Mouse (Mus musculus) liver, postnatal 0 days (tissue): Measurements from ENCODE around the gene Ikzf2. TPM values are rescaled to one million over a fixed set of nuclear protein-coding genes. Genes with fewer than 3 reads are reported as not detected.

Source experiments
- ATAC-seq: fragments of 200-750 bp; cut with Nextera tagmentation; 2 replicates; pipeline ENCODE4 v1.8.0; 2017; ENCODE audit warnings: mild to moderate bottlenecking, moderate library complexity
- DNase-seq: peaks from one replicate; pipeline ENCODE4 v3.0.0-alpha.2; 2016
- H3K27ac ChIP-seq: fragments of 300-500 bp; sonication (generic); 2 replicates; pipeline ENCODE4 v1.5.1; 2014; ENCODE audit warnings: antibody characterized with exemption, moderate library complexity, mild to moderate bottlenecking, low read depth
- H3K27me3 ChIP-seq: fragments of 300-500 bp; sonication (generic); 2 replicates; pipeline ENCODE4 v1.6.1; 2014; ENCODE audit warnings: low read length, control low read depth, mixed read lengths; ENCODE audit not compliant: insufficient read depth
- H3K36me3 ChIP-seq: fragments of 300-500 bp; sonication (generic); replicated peaks from 2 replicates; pipeline ENCODE4 v1.6.1; 2014; ENCODE audit warnings: mild to moderate bottlenecking, control low read depth, low read length, moderate library complexity, mixed read lengths; ENCODE audit not compliant: insufficient read depth
- H3K4me1 ChIP-seq: fragments of 300-500 bp; sonication (generic); 2 replicates; pipeline ENCODE4 v1.6.1; 2014; ENCODE audit warnings: antibody characterized with exemption, mild to moderate bottlenecking, control low read depth; ENCODE audit not compliant: insufficient read depth
- H3K4me2 ChIP-seq: fragments of 300-500 bp; sonication (generic); 2 replicates; pipeline ENCODE4 v1.6.1; 2014; ENCODE audit warnings: low read depth, mild to moderate bottlenecking, low read length, moderate library complexity, mixed read lengths
- H3K4me3 ChIP-seq: fragments of 300-500 bp; sonication (generic); 2 replicates; pipeline ENCODE4 v1.5.1; 2014; ENCODE audit warnings: low read depth, low read length
- H3K9ac ChIP-seq: fragments of 300-500 bp; sonication (generic); replicated peaks from 2 replicates; pipeline ENCODE4 v1.6.1; 2014; ENCODE audit warnings: mild to moderate bottlenecking, moderate library complexity
- H3K9me3 ChIP-seq: fragments of 300-500 bp; sonication (generic); 2 replicates; pipeline ENCODE4 v1.6.1; 2016; ENCODE audit warnings: mild to moderate bottlenecking, control low read depth, low read length, mixed read lengths
- CTCF ChIP-seq: sonication (generic); IDR thresholded peaks from 2 replicates; pipeline ENCODE4 v1.5.1; 2016; ENCODE audit warnings: antibody characterized with exemption, low read depth
- EP300 ChIP-seq: IDR thresholded peaks from 2 replicates; pipeline ENCODE4 v1.6.1; 2016; ENCODE audit warnings: antibody characterized with exemption, low read depth, mild to moderate bottlenecking
- WGBS: fragments of 180-500 bp; shearing (Covaris S2); extraction: QIAGEN DNeasy Blood & Tissue Kit; methylation state at CpG from one replicate; pipeline ENCODE4 v1.1.7; 2014; ENCODE audit not compliant: insufficient replicate concordance; 5-methylcytosine and 5-hydroxymethylcytosine counted together
- polyA plus RNA-seq: library from polyadenylated mRNA; unstranded; fragments of >200 nt; fragmentation: Nextera tagmentation; extraction: Ambion mirVana; gene quantifications from 2 replicates; pipeline ENCODE4 v1.2.1, GENCODE M21; 2015

Gene Ikzf2
- polyA plus RNA-seq, 1 experiment from 2014 or later, result 0.33 TPM

- no peak overlapping the region for H3K4me3 ChIP-seq
- no peak overlapping the region for H3K9ac ChIP-seq
- H3K36me3 ChIP-seq, result no peaks in the 10 kb centered on the region
- DNase-seq (no peak), ATAC-seq (no peak)
- no peaks in the 10 kb centered on the region for H3K27me3 ChIP-seq
- WGBS, result 80% methylated on average over 5 of the region's 5 CpGs
- H3K4me1 ChIP-seq, result peaks cover 5% of the 10 kb centered on the region; the same call in 1 of the 2 replicates
- no peak for TF ChIP-seq EP300
- no peak for TF ChIP-seq CTCF
- H3K27ac ChIP-seq, result no peak overlapping the region
- no peak overlapping the region for H3K4me2 ChIP-seq
- H3K9me3 ChIP-seq, result no peaks in the 10 kb centered on the region
These were observed 131.4 kb downstream of the Ikzf2 start for GRCm38 (mm10) chr1:69555636-69556151.

- ATAC-seq (no peak), DNase-seq (no peak)
- no peaks in the 10 kb centered on the region for H3K36me3 ChIP-seq
- no peak overlapping the region for H3K27ac ChIP-seq
- H3K4me1 ChIP-seq, result peaks cover 7% of the 10 kb centered on the region; the same call in 1 of the 2 replicates
- no peak overlapping the region for H3K4me2 ChIP-seq
- H3K9me3 ChIP-seq, result no peaks in the 10 kb centered on the region
- H3K9ac ChIP-seq, result no peak overlapping the region
- TF ChIP-seq CTCF, result no peak
- TF ChIP-seq EP300, result no peak
- WGBS, result 74% methylated on average over 4 of the region's 4 CpGs
- no peak overlapping the region for H3K4me3 ChIP-seq
- no peaks in the 10 kb centered on the region for H3K27me3 ChIP-seq
These were observed 137.1 kb downstream of the Ikzf2 start for GRCm38 (mm10) chr1:69549987-69550386.

DNA sequence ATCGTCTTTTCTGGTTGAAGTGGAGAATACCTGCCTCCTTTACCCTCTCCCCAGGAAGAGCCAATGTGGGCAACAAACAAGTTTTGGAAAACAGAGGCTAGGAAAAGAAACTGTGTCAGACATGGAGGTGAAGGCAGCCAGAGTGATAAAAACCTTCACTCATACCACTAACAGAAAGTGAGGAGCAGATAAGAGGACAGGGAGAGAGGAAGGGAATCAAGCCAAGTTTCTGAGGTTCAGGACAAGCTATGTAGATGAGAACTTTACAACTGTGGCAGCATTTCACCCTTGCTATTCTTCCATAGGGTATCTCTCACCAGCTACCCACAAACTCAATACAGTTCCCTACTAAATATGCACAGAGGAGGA, 141.2 kb downstream of the Ikzf2 start:
- ATAC-seq (peak; percentile 47; the same call in 1 of the 2 replicates), DNase-seq (no peak)
- Histone ChIP-seq H3K4me1 (peaks cover 15% of the 10 kb centered on the region), H3K9me3 (no peaks in the 10 kb centered on the region), H3K4me3 (no peak overlapping the region), H3K4me2 (peak overlapping the region; percentile 7), H3K36me3 (no peaks in the 10 kb centered on the region), H3K27me3 (no peaks in the 10 kb centered on the region), H3K9ac (no peak overlapping the region), H3K27ac (no peak overlapping the region)
- WGBS, result 74% methylated on average over 1 of the region's 1 CpGs
- TF ChIP-seq EP300 (peak; percentile 52; the same call in 1 of the 2 replicates), CTCF (no peak)

- H3K4me3 ChIP-seq, result no peak overlapping the region
- 0 out of 2 replicates have a peak overlapping the region, but pooled peaks have one; percentile 5 for H3K27ac ChIP-seq
- DNase-seq, result no peak
- no peaks in the 10 kb centered on the region for H3K9me3 ChIP-seq
- no peak overlapping the region for H3K9ac ChIP-seq
- no peaks in the 10 kb centered on the region for H3K36me3 ChIP-seq
- peak overlapping the region; percentile 7 for H3K4me2 ChIP-seq
- peak; percentile 80 for ATAC-seq
- peaks cover 15% of the 10 kb centered on the region for H3K4me1 ChIP-seq
- WGBS, result 65% methylated on average over 8 of the region's 8 CpGs
- no peaks in the 10 kb centered on the region for H3K27me3 ChIP-seq
- no peak for TF ChIP-seq CTCF
- TF ChIP-seq EP300, result peak; percentile 84
These were observed 141.7 kb downstream of the Ikzf2 start for GRCm38 (mm10) chr1:69545217-69545884.

DNA sequence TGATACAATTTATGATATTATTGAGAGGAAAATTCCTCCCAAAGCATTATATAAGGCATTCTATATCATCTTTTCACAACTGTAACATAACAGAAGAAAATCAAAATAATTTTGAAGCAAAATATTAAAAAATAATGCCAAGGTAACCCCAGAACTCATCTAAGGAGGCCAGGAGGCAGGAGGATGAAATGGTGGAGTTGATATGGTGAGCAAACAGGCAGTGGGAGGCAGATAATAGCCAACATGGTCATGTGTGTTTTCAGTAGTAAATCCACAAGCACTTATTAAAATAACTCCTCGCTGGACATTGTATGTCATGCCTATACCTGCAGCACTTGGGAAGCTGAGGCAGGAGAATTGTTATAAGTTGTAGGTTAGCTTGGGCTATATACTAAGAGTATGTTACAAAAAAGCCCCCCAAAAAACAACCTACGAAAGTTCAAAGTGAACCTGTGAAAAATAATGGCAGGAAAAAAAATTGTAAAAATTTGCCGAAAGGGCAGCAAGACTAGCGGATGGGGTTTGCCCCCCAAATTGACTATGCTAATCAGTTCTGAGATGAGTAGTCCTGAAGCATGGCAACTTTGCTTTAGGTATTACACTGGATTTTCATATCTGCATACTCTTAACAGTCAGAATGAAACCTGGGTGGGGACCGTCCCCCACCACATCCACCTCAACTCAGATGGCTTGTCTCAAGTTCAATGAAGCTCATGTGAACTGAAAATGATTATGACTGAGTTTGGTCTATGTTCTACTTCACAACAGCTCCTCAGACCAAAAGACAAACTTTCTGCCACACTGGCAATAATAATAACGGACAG, 143.1 kb downstream of the Ikzf2 start:
- TF ChIP-seq EP300 (peak; percentile 77), CTCF (no peak)
- no peak overlapping the region for H3K4me3 ChIP-seq
- no peak overlapping the region for H3K9ac ChIP-seq
- no peak overlapping the region for H3K4me2 ChIP-seq
- H3K4me1 ChIP-seq, result peaks cover 15% of the 10 kb centered on the region
- no peak for ATAC-seq
- 85% methylated on average over 6 of the region's 6 CpGs for WGBS
- no peaks in the 10 kb centered on the region for H3K9me3 ChIP-seq
- no peak overlapping the region for H3K27ac ChIP-seq
- no peak for DNase-seq
- H3K27me3 ChIP-seq, result no peaks in the 10 kb centered on the region
- no peaks in the 10 kb centered on the region for H3K36me3 ChIP-seq

DNA sequence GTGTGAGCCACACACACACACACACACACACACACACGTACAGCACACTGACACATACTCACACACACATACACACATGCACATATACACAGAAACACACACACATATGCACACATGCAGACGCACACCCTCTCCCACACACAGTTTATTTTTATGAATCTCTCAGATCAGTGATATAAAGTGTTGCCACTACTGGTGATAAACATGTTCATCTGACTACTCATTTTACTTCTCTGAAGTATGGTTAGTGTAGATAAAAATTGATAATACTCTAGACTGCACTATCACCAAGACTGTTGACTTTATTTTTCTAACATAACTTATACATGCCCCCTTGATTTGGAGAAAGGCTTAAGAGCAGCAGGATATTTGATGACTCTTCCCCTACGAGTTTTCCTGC, 144.5 kb downstream of the Ikzf2 start:
- ATAC-seq, result peak; percentile 30; the same call in 1 of the 2 replicates
- Histone ChIP-seq H3K27me3 (no peaks in the 10 kb centered on the region), H3K4me3 (no peak overlapping the region), H3K9ac (no peak overlapping the region), H3K4me2 (no peak overlapping the region), H3K9me3 (no peaks in the 10 kb centered on the region), H3K36me3 (no peaks in the 10 kb centered on the region), H3K4me1 (peaks cover 15% of the 10 kb centered on the region), H3K27ac (no peak overlapping the region)
- no peak for DNase-seq
- TF ChIP-seq EP300 (peak; percentile 84), CTCF (no peak)
- 56% methylated on average over 3 of the region's 3 CpGs for WGBS
